In genomic region chr11:90470271-90470670, GRCm38 (mm10) we compare ENCODE assay signal across 11 mouse cellular contexts.
"Had no signal": no experiment of that assay in that cellular context is flagged by ENCODE, and none has a peak within 500 bp of the region (broad histone marks: within the 10 kb centered on the region; RNA-seq: fewer than 3 reads in every experiment).

No protein-coding gene starts in this region.

- H3K4me1 ChIP-seq: limb, embryonic 12.5 days; liver, embryonic 13.5 days; lung, embryonic 15.5 days; midbrain, embryonic 13.5 days had no signal

- H3K4me3 ChIP-seq: layer of hippocampus, adult 2 months; limb, embryonic 12.5 days; liver, embryonic 13.5 days; lung, embryonic 15.5 days; midbrain, embryonic 13.5 days had no signal

- H3K36me3 ChIP-seq: limb, embryonic 12.5 days; liver, embryonic 13.5 days; lung, embryonic 15.5 days; midbrain, embryonic 13.5 days had no signal

- H3K27me3 ChIP-seq: limb, embryonic 12.5 days; liver, embryonic 13.5 days; lung, embryonic 15.5 days; midbrain, embryonic 13.5 days had no signal

- DNase-seq: kidney, postnatal 36 days; liver; liver, embryonic 13.5 days; liver, postnatal 0 days; lung, postnatal 14 days; right cerebral cortex, postnatal 14 days; thymus, postnatal 36 days had no signal

- H3K27ac ChIP-seq: layer of hippocampus, adult 2 months; limb, embryonic 12.5 days; liver, embryonic 13.5 days; lung, embryonic 15.5 days; midbrain, embryonic 13.5 days had no signal

- H3K9me3 ChIP-seq: limb, embryonic 12.5 days; liver, embryonic 13.5 days; lung, embryonic 15.5 days; midbrain, embryonic 13.5 days had no signal
